Mouse (Mus musculus): ENCODE measurements around the gene Galnt16. TPM values are rescaled to one million over a fixed set of nuclear protein-coding genes. Genes with fewer than 3 reads are reported as not detected.

Gene Galnt16
- polyA plus RNA-seq, 2 experiments, result 15.7 to 19.1 TPM

- Histone ChIP-seq H3K27ac (replicated peaks; ENCODE audit: low read depth, low read length) (no peak overlapping the region), H3K4me2 (replicated peaks; ENCODE audit: low read depth, low read length, severe bottlenecking) (no peak overlapping the region), H3K4me3 (replicated peaks; ENCODE audit: low read length) (no peak overlapping the region), H3K27me3 (ENCODE audit: control insufficient read depth, insufficient read depth, low read length) (no peaks in the 10 kb centered on the region), H3K36me3 (ENCODE audit: control insufficient read depth, insufficient read depth, low read length) (no peaks in the 10 kb centered on the region), H3K4me1 (ENCODE audit: control insufficient read depth, insufficient read depth, low read length) (0 out of 2 replicates have a peak, but pooled peaks cover 2% of the 10 kb centered on the region), H3K9me3 (ENCODE audit: control insufficient read depth, low read length) (no peaks in the 10 kb centered on the region), H3K9ac (ENCODE audit: low read depth, low read length, severe bottlenecking) (peak overlapping the region; percentile 12; the same call in 1 of the 2 replicates)
- DNase-seq (ENCODE audit: low spot score), result no peak
- no peak for TF ChIP-seq POLR2A (IDR thresholded peaks at IDR 0.05; ENCODE audit: borderline replicate concordance, extremely low read depth, insufficient read depth, insufficient read length)
- ATAC-seq (ENCODE audit: low FRiP score, low read depth), result no peak
- 32% methylated on average over 14 of the region's 14 CpGs for WGBS
These were observed 10.9 kb upstream of the Galnt16 start for GRCm38 (mm10) chr12:80507041-80507745.

DNA sequence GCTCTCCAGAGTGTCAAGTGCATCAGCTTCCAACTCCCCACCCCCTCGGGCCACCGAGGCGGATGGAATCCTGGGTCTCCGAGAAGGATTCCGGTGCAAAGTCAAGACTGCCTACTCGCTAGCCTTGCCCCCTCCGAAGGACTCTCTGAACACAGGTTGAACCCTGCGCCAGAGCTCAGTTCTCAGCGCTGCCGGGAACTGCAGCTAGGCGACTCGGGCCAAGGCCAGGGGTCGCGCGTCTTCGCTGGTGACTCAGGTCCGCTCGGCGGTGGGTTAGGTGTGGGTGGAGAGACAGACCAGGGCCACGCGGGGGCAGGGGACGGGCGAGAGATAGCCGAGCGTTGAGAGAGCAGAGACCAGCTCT is 298 bp downstream of the Galnt16 start:
- Histone ChIP-seq H3K4me1 (ENCODE audit: control insufficient read depth, insufficient read depth, low read length) (0 out of 2 replicates have a peak, but pooled peaks cover 3% of the 10 kb centered on the region), H3K36me3 (ENCODE audit: control insufficient read depth, insufficient read depth, low read length) (no peaks in the 10 kb centered on the region), H3K4me2 (replicated peaks; ENCODE audit: low read depth, low read length, severe bottlenecking) (peak overlapping the region; percentile 94), H3K9me3 (ENCODE audit: control insufficient read depth, low read length) (no peaks in the 10 kb centered on the region), H3K9ac (ENCODE audit: low read depth, low read length, severe bottlenecking) (peak overlapping the region; percentile 69), H3K27ac (replicated peaks; ENCODE audit: low read depth, low read length) (no peak overlapping the region), H3K27me3 (ENCODE audit: control insufficient read depth, insufficient read depth, low read length) (peaks cover 33% of the 10 kb centered on the region), H3K4me3 (replicated peaks; ENCODE audit: low read length) (peak overlapping the region; percentile 67)
- DNase-seq (ENCODE audit: low spot score) (no peak), ATAC-seq (ENCODE audit: low FRiP score, low read depth) (peak; percentile 32)
- under 1% methylated on average over 25 of the region's 25 CpGs for WGBS
- TF ChIP-seq POLR2A (IDR thresholded peaks at IDR 0.05; ENCODE audit: borderline replicate concordance, extremely low read depth, insufficient read depth, insufficient read length), result no peak

DNA sequence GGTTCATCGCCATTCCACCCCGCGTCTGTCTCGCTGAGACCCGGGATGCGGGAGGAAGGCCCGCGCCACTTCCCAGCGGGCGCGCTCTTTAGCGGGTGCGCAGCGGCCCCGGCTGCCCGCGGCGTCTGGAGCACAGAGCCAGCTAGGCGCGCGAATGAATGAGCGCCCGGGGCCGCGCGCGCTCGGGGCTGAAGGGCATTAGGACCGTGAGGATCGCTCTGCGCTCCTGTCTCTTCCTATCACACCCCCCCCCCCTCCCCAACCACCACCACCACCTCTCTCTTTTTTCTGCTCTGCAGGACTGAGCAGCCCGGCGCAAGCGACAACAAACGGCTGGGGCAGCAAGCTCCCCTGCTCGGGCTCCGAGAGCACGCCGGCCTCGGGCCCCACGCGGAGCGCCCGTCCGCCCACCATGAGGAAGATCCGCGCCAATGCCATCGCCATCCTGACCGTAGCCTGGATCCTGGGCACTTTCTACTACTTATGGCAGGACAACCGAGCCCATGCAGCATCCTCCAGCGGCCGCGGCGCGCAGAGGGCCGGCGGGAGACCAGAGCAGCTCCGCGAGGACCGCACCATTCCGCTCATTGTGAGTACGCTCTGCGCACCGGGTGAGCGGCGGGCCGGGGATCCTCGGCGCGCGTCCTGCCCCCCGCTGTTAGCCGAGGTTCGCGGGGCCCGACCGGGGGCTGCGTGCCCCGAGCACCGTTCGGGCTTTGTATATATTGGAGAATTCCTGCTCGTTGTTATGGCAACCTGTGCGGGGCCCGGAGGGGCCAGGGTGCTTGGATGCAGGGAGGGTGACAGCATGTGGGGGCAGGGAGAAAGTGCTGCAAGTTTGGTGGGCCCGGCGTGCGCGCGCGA is 912 bp downstream of the Galnt16 start:
- H3K4me1 ChIP-seq (ENCODE audit: control insufficient read depth, insufficient read depth, low read length), result 0 out of 2 replicates have a peak, but pooled peaks cover 3% of the 10 kb centered on the region

GRCm38 (mm10) chr12:80519621-80520332 is 1.7 kb downstream of the Galnt16 start:
- H3K9ac ChIP-seq (ENCODE audit: low read depth, low read length, severe bottlenecking), result peak overlapping the region; percentile 69
- no peak overlapping the region for H3K27ac ChIP-seq (replicated peaks; ENCODE audit: low read depth, low read length)
- peak overlapping the region; percentile 94 for H3K4me2 ChIP-seq (replicated peaks; ENCODE audit: low read depth, low read length, severe bottlenecking)
- 0 out of 2 replicates have a peak, but pooled peaks cover 3% of the 10 kb centered on the region for H3K4me1 ChIP-seq (ENCODE audit: control insufficient read depth, insufficient read depth, low read length)
- peak overlapping the region; percentile 67 for H3K4me3 ChIP-seq (replicated peaks; ENCODE audit: low read length)
- 0 out of 2 replicates have a peak, but pooled peaks have one; percentile 7 for ATAC-seq (ENCODE audit: low FRiP score, low read depth)
- no peaks in the 10 kb centered on the region for H3K9me3 ChIP-seq (ENCODE audit: control insufficient read depth, low read length)
- no peaks in the 10 kb centered on the region for H3K36me3 ChIP-seq (ENCODE audit: control insufficient read depth, insufficient read depth, low read length)
- WGBS, result under 1% methylated on average over 33 of the region's 43 CpGs
- DNase-seq (ENCODE audit: low spot score), result peak; percentile 67
- peaks cover 33% of the 10 kb centered on the region for H3K27me3 ChIP-seq (ENCODE audit: control insufficient read depth, insufficient read depth, low read length)
- TF ChIP-seq POLR2A (IDR thresholded peaks at IDR 0.05; ENCODE audit: borderline replicate concordance, extremely low read depth, insufficient read depth, insufficient read length), result no peak

More for the DNA sequence above, 912 bp downstream of the Galnt16 start:
- peak overlapping the region; percentile 67 for H3K4me3 ChIP-seq (replicated peaks; ENCODE audit: low read length)
- no peak overlapping the region for H3K27ac ChIP-seq (replicated peaks; ENCODE audit: low read depth, low read length)
- H3K9ac ChIP-seq (ENCODE audit: low read depth, low read length, severe bottlenecking), result peak overlapping the region; percentile 69
- H3K36me3 ChIP-seq (ENCODE audit: control insufficient read depth, insufficient read depth, low read length), result no peaks in the 10 kb centered on the region
- no peaks in the 10 kb centered on the region for H3K9me3 ChIP-seq (ENCODE audit: control insufficient read depth, low read length)
- peak; percentile 65 for DNase-seq (ENCODE audit: low spot score)
- under 1% methylated on average over 63 of the region's 90 CpGs for WGBS
- H3K4me2 ChIP-seq (replicated peaks; ENCODE audit: low read depth, low read length, severe bottlenecking), result peak overlapping the region; percentile 94
- ATAC-seq (ENCODE audit: low FRiP score, low read depth), result peak; percentile 69
- TF ChIP-seq POLR2A (IDR thresholded peaks at IDR 0.05; ENCODE audit: borderline replicate concordance, extremely low read depth, insufficient read depth, insufficient read length), result no peak
- peaks cover 33% of the 10 kb centered on the region for H3K27me3 ChIP-seq (ENCODE audit: control insufficient read depth, insufficient read depth, low read length)

DNA sequence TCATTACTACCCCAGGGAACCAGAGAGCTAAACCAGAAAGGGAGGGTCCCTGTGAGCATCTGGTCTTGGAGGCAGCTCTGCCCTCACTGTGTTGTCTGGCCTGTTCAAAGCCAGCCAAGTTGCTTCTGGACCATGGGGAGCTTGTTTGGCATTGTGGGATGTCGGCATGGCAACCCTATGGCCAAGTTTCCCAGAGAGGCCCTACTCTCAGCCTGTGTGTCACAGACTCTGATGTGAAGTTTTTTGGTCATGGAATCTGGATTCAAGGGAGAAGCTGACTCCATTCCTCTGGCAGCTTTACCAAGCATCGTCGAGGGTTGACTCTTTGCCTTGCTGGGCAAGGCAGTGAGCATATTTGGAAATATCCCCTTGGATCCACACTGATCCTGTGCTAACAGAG is 3.9 kb downstream of the Galnt16 start:
- ATAC-seq (ENCODE audit: low FRiP score, low read depth) (no peak), DNase-seq (ENCODE audit: low spot score) (no peak)
- H3K4me1 ChIP-seq (ENCODE audit: control insufficient read depth, insufficient read depth, low read length), result peaks cover 9% of the 10 kb centered on the region; the same call in 1 of the 2 replicates
- no peak overlapping the region for H3K4me3 ChIP-seq (replicated peaks; ENCODE audit: low read length)
- 63% methylated on average over 3 of the region's 3 CpGs for WGBS
- no peak overlapping the region for H3K9ac ChIP-seq (ENCODE audit: low read depth, low read length, severe bottlenecking)
- H3K36me3 ChIP-seq (ENCODE audit: control insufficient read depth, insufficient read depth, low read length), result no peaks in the 10 kb centered on the region
- H3K27ac ChIP-seq (replicated peaks; ENCODE audit: low read depth, low read length), result no peak overlapping the region
- no peak for TF ChIP-seq POLR2A (IDR thresholded peaks at IDR 0.05; ENCODE audit: borderline replicate concordance, extremely low read depth, insufficient read depth, insufficient read length)
- no peak overlapping the region for H3K4me2 ChIP-seq (replicated peaks; ENCODE audit: low read depth, low read length, severe bottlenecking)
- peaks cover 23% of the 10 kb centered on the region for H3K27me3 ChIP-seq (ENCODE audit: control insufficient read depth, insufficient read depth, low read length)
- no peaks in the 10 kb centered on the region for H3K9me3 ChIP-seq (ENCODE audit: control insufficient read depth, low read length)

Measured in limb, embryonic 14.5 days (tissue).